In genomic region chr5:111098516-111099274, GRCm38 (mm10) we compare ENCODE assay signal across 11 mouse cellular contexts.
DNase-seq lines count a peak whose midpoint lies in the region; ATAC-seq lines count a peak whose summit lies in the region.
"Had no signal": no experiment of that assay in that cellular context is flagged by ENCODE, and none has a peak within 500 bp of the region (broad histone marks: within the 10 kb centered on the region; RNA-seq: fewer than 3 reads in every experiment).

No protein-coding gene starts in this region.

- H3K27ac ChIP-seq in hindbrain, embryonic 14.5 days, result peak overlapping the region; percentile 79
- peak overlapping the region; percentile 4; the same call in 1 of the 2 replicates for H3K27ac ChIP-seq in limb, embryonic 11.5 days (replicated peaks; ENCODE audit: low read depth, low read length)
- H3K27ac ChIP-seq: embryonic facial prominence, embryonic 15.5 days had no signal

- DNase-seq in adrenal gland, postnatal 10 days, result peak; percentile 27
- DNase-seq in adrenal gland, adult 8-10 months, result no peak
- no peak for DNase-seq in hindbrain, embryonic 14.5 days (ENCODE audit: low spot score)
- peak; percentile 32 for DNase-seq in limb, embryonic 11.5 days (ENCODE audit: low spot score)
- DNase-seq in retina, embryonic 14.5 days (ENCODE audit: low spot score), result peak; percentile 63
- no peak for DNase-seq in thymus, postnatal 0 days (ENCODE audit: low spot score)
- no peak for DNase-seq in gastrocnemius, postnatal 36 days
- no peak for DNase-seq in MN1 (ENCODE audit: low spot score)

- H3K36me3 ChIP-seq in hindbrain, embryonic 14.5 days (replicated peaks; ENCODE audit: control insufficient read depth, insufficient read depth), result peaks cover 21% of the 10 kb centered on the region
- H3K36me3 ChIP-seq in limb, embryonic 11.5 days (ENCODE audit: control insufficient read depth, insufficient read depth, low read length), result 0 out of 2 replicates have a peak, but pooled peaks cover 3% of the 10 kb centered on the region

- no peak for ATAC-seq in hindbrain, embryonic 14.5 days (ENCODE audit: low FRiP score)
- no peak for ATAC-seq in limb, embryonic 11.5 days (ENCODE audit: insufficient number of reproducible peaks, low FRiP score, low TSS enrichment, low read depth)
- ATAC-seq: activated CD4-positive, CD25-positive, alpha-beta regulatory T cell, adult 4 months had no signal

- intact Hi-C loops in gastrocnemius, postnatal 36 days (cut with DNase I), result no loop called here

- H3K4me1 ChIP-seq in hindbrain, embryonic 14.5 days (replicated peaks; ENCODE audit: control insufficient read depth, insufficient read depth, low read length), result peaks cover 38% of the 10 kb centered on the region
- peaks cover 18% of the 10 kb centered on the region for H3K4me1 ChIP-seq in limb, embryonic 11.5 days (ENCODE audit: control insufficient read depth, insufficient read depth, low read length)

- H3K4me2 ChIP-seq in hindbrain, embryonic 14.5 days (replicated peaks), result no peak overlapping the region
- H3K4me2 ChIP-seq in limb, embryonic 11.5 days (ENCODE audit: low read depth, severe bottlenecking), result no peak overlapping the region
- H3K4me2 ChIP-seq: embryonic facial prominence, embryonic 15.5 days had no signal

- 17% methylated on average over 7 of the region's 7 CpGs for WGBS in hindbrain, embryonic 14.5 days
- 28% methylated on average over 7 of the region's 7 CpGs for WGBS in limb, embryonic 11.5 days

- no peak overlapping the region for H3K4me3 ChIP-seq in hindbrain, embryonic 14.5 days (replicated peaks; ENCODE audit: low read length)
- H3K4me3 ChIP-seq in limb, embryonic 11.5 days (ENCODE audit: low read depth, low read length), result no peak overlapping the region
- H3K4me3 ChIP-seq: embryonic facial prominence, embryonic 15.5 days; megakaryocyte, embryonic 14.5 days had no signal

- H3K27me3 ChIP-seq in hindbrain, embryonic 14.5 days (ENCODE audit: control insufficient read depth, insufficient read depth, low read length), result no peaks in the 10 kb centered on the region
- H3K27me3 ChIP-seq in limb, embryonic 11.5 days (ENCODE audit: control insufficient read depth, insufficient read depth, low read length), result no peaks in the 10 kb centered on the region
- H3K27me3 ChIP-seq: embryonic facial prominence, embryonic 15.5 days had no signal

- peak overlapping the region; percentile 55 for H3K9ac ChIP-seq in hindbrain, embryonic 14.5 days
- H3K9ac ChIP-seq in limb, embryonic 11.5 days (ENCODE audit: low read length), result no peak overlapping the region
- H3K9ac ChIP-seq: embryonic facial prominence, embryonic 15.5 days had no signal

- H3K9me3 ChIP-seq in hindbrain, embryonic 14.5 days (ENCODE audit: control insufficient read depth, low read length), result no peaks in the 10 kb centered on the region
- H3K9me3 ChIP-seq in limb, embryonic 11.5 days (ENCODE audit: control insufficient read depth, low read length), result no peaks in the 10 kb centered on the region
- H3K9me3 ChIP-seq: embryonic facial prominence, embryonic 15.5 days; megakaryocyte, embryonic 14.5 days had no signal

Comparison
In these comparisons a context has a peak if more than half of its experiments do, and no peak if none do; other contexts are left out.
1. DNase-seq: peak in adrenal gland, postnatal 10 days (single experiment), limb, embryonic 11.5 days (single experiment) and retina, embryonic 14.5 days (single experiment); none in adrenal gland, adult 8-10 months (single experiment), hindbrain, embryonic 14.5 days (single experiment), thymus, postnatal 0 days (single experiment), gastrocnemius, postnatal 36 days (0 of 2) and MN1 (single experiment).